In genomic region chr9:62553366-62553940, GRCm38 (mm10) we compare ENCODE assay signal across 9 mouse cellular contexts. TPM values are rescaled to one million over a fixed set of nuclear protein-coding genes. Genes with fewer than 3 reads are reported as not detected.
DNase-seq lines count a peak whose midpoint lies in the region; ATAC-seq lines count a peak whose summit lies in the region.
"Had no signal": no experiment of that assay in that cellular context is flagged by ENCODE, and none has a peak within 500 bp of the region (broad histone marks: within the 10 kb centered on the region; RNA-seq: fewer than 3 reads in every experiment).

No protein-coding gene starts in this region.

- no peak overlapping the region for H3K4me2 ChIP-seq in heart, embryonic 12.5 days
- H3K4me2 ChIP-seq: limb, embryonic 13.5 days had no signal

- no peak overlapping the region for H3K27ac ChIP-seq in heart, embryonic 12.5 days (ENCODE audit: poor library complexity, severe bottlenecking)
- H3K27ac ChIP-seq: limb, embryonic 13.5 days had no signal

- H3K9me3 ChIP-seq in heart, embryonic 12.5 days (replicated peaks), result no peaks in the 10 kb centered on the region
- H3K9me3 ChIP-seq: limb, embryonic 13.5 days had no signal

- H3K27me3 ChIP-seq in heart, embryonic 12.5 days (replicated peaks), result no peaks in the 10 kb centered on the region
- H3K27me3 ChIP-seq: limb, embryonic 13.5 days had no signal

- peak; percentile 63 to 90 for DNase-seq in heart, adult 18-20 months
- peak; percentile 56 for DNase-seq in A20 (ENCODE audit: low read depth, low spot score)
- peak; percentile 69 for DNase-seq in adrenal gland, adult 2 months
- peak; percentile 83 for DNase-seq in embryo, embryonic 10.5 days (ENCODE audit: low spot score)
- peak; percentile 61 for DNase-seq in kidney, postnatal 14 days
- peak; percentile 87 for DNase-seq in lung, postnatal 14 days
- DNase-seq in thymus, postnatal 0 days (ENCODE audit: low spot score), result peak; percentile 66

- H3K9ac ChIP-seq in heart, embryonic 12.5 days, result no peak overlapping the region
- H3K9ac ChIP-seq: limb, embryonic 13.5 days had no signal

- 28% methylated on average over 7 of the region's 7 CpGs for WGBS in heart, embryonic 12.5 days

- no peaks in the 10 kb centered on the region for H3K36me3 ChIP-seq in heart, embryonic 12.5 days
- H3K36me3 ChIP-seq: limb, embryonic 13.5 days had no signal

- peaks cover 9% of the 10 kb centered on the region for H3K4me1 ChIP-seq in heart, embryonic 12.5 days (replicated peaks)

- H3K4me3 ChIP-seq in heart, embryonic 12.5 days, result no peak overlapping the region
- H3K4me3 ChIP-seq: limb, embryonic 13.5 days had no signal

- ATAC-seq in heart, embryonic 12.5 days (ENCODE audit: insufficient number of reproducible peaks, low FRiP score), result no peak

RNA-seq across cellular contexts. Expression of gene Coro2b, which starts 16.6 kb away (rescaled TPM):
- total RNA-seq in heart, adult 18-20 months (2021), result 10 to 100 TPM; 13.3 to 13.8 TPM
- polyA plus RNA-seq in heart, embryonic 12.5 days (2016; fragmentation: Nextera tagmentation; extraction: Ambion mirVana), result 5.8 and 6.0 TPM in 2 replicates
- 10 to 100 TPM; 13.1 to 15.3 TPM for total RNA-seq in adrenal gland, adult 2 months (2021)
- polyA plus RNA-seq in adrenal gland, adult 2 months (2012; rRNA removed), result 14.3 and 15.5 TPM in 2 replicates
- polyA plus RNA-seq in thymus, postnatal 0 days (2015; fragmentation: Nextera tagmentation; extraction: Ambion mirVana), result 3.1 and 3.4 TPM in 2 replicates
